Mouse (Mus musculus) ovary, postnatal 10 days (tissue): ENCODE data around the gene Xxylt1.

Experiments
- DNase-seq: peaks from one replicate; pipeline ENCODE4 v3.0.0; 2022; ENCODE audit warnings: low spot score

Gene Xxylt1

DNA sequence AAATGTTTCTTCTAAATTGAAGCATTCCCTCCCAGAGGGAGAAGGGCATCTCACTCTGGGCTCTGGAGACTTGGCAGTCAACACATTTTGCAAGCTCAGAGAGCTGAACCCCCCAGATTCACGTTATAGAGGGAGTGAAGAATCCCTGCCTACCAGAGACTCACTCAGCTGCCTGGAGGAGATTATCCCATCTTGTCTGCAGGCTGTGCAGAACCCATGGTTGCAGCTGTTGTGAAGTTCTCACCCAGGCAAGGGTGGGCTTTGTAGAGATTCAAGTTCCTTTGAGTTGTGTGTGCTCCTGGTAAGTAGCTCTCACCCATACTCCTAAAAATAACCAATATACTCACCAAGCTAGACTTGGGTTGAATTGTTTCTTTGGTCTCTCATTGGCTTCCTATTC, 132.6 kb downstream of the Xxylt1 start:
- no peak for DNase-seq

DNA sequence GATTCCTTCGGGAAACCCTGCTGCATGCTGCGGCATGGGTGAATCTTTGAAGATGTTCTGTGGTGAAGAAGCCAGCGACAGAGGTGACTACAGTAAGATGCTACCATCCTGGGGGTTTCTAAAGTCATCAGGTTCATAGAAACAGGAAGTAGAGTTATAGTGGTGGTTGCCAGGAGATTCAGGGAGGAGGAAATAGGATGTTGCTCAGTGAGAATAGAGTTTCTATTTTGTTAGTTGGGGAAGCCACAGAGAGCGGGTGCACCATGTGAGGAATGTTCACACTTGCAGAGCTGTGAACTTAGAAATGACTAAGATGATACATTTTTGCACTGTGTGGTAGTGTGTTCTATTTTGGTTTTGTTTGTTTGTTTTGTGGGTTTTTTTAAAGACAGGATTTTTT, 133.0 kb downstream of the Xxylt1 start:
- no peak for DNase-seq

DNA sequence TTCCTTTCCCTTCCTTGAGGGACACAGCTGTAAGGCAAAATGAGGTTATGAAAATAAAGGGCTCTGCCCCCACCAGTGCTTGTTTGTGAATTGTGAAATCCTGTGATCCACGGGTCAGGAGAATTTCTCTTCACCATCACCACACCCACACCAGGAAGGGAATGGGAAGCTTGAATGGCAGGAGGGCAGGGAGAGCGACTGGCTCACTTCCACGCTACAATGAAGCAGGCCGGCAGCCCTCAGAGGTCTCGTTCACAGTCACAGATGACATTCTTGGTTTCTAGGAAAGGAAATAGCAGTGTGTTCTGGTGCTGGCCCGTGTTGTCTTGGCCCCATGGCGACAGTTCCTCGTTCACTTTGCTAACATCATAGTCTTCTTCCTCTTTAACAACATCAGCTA, 136.3 kb downstream of the Xxylt1 start:
- no peak for DNase-seq

DNA sequence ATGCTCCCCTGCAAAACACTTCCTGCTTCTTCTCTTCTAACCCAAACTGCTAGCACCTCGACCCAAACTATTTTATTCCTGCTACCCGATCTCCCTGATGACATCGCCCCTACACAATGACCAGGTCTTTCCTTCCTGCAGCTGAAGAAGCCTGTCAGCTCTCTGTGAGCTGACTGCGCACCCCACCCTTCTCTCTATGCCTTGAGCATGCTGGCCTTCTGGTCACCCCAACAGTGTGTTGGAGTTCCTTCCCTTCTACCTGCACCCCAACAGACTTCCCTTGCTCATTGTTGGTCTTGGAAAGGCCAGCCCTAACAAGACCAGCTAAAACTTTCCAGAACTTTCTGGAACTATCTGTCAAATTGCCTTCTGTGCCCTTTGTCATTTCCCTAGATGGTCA, 137.3 kb downstream of the Xxylt1 start:
- no peak for DNase-seq

DNA sequence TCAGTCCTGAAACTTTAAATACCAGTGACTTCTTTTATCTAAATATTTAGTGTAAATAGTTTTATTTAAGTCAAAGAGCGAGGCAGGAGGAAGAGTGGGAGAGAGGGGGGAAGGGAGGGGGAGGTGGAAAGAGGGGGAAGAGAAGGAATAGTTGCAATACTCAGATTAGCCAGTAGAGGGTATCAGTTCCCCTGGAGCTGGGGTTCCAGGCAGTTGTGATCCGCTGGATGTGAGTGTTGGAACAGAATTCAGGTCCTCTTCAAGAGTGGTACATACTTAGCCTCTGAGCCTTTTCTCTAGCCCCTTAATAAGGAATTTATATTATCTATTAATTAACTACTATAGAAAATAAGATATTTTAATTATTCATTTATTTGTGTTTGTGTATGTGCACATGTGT, 140.5 kb downstream of the Xxylt1 start:
- no peak for DNase-seq

DNA sequence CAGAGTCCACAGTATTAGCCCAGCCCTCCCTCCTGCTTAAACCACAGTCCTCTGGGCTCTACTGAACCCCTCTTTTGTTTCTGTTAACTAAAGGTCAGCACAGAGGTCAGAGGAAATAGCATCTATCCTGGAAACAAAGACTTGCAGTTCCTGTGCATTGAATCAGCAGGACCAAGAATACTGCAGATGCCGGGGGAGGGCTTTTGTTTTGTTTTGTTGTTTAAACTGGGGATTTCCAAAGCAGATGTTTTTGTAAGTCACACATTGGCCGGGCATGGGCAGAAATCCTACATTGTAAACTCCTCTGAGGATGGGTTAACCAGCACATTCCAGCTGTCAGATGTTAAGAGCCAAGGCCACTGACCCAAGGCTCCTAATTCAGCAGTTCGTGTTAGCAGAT, 141.3 kb downstream of the Xxylt1 start:
- DNase-seq, result no peak

DNA sequence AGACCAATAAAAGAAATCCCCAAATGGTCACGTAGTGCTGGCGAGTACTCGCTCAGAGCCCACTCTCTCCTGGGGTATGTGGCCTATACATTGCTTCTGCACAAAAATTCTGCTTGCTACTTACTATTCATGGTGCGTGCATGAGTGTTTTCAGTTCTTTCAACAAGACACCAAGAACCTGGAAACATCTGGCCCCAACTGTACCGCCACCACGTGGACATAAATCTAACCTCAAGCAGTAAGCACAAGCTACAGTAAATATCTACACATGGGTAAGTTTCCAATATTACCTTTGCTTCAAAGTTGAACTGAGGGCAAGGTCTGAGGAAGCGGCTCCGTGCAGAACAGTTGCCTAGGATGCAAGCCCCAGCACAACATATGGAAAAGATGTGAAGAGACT, 142.0 kb downstream of the Xxylt1 start:
- DNase-seq, result no peak

DNA sequence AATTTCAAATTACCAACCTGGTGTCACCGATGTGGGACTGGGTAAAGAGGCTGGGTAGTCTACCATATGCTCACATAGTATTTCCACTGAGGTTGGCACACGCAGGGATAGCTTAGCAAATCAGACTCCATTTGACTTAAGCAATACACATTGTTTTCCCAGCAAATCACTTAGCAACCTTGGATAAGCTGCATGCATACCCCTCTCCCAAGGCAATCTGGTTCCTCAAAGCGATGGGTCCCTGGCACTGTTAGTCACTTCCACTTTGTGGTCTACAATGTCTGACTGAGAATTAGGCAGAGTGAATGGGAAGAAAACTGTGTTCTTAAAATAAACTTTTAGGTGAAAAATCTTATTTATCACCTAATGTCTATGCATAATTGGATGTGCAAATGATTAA, 142.6 kb downstream of the Xxylt1 start:
- no peak for DNase-seq

DNA sequence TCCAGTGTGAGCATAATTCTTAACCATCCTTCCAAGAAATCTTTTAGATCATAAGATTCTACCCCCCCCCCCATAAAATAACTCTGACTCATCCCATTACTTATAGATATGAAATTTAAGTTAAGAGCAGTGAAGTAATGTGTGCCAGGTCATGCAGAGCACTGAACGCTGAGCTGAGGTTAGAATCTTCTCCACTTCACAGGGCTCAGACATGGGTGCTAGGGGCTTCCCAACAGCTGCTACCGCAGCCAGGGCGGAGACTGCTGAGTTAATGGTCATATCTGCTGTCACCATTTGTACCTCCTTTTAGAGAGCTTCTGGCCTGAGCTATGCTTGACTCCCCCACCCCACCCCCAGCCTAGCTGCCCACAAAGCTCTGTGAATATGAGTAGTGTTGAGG, 143.6 kb downstream of the Xxylt1 start:
- no peak for DNase-seq

DNA sequence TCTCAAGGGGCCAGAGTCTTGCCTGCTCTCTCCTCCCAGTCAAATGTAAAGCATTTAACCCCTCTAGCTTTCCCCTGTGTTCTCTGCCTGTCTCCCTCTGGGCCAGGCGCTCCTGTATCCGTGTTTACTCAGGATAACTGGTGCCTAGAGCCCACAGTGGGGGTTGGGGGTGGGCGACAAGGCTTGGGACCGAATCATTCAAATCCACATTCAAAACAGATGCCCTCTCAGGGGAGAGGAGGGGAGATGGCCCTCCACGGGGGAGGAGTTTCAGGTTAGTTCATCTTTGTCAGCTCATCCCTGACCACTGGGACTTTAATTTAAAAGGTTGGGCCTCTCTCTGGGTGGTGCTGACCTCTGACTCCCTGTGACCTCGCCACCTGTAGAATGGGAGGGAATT, 144.8 kb downstream of the Xxylt1 start:
- no peak for DNase-seq

DNA sequence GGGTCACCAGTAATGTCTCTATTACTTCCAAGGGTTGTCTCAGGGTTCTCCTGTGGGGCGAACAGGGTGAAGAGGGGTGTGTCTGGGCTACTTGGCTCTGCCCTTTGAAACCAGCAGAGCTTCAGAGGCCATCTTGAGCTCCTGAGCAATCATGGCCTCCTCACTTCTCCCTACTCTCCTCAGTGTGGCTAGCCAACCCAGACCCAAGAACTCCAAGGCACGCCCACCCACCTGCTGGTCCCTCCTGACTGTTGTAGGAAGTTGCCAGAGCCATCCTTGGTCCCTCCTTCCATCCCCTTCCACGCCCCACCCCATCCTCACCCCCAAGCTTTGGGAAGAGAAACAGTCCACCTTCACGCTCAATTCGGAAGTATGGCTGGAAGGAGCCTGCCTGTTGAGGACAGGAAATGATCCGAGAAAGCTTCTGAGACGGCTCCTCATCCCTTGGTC, 145.2 kb downstream of the Xxylt1 start:
- DNase-seq, result no peak

DNA sequence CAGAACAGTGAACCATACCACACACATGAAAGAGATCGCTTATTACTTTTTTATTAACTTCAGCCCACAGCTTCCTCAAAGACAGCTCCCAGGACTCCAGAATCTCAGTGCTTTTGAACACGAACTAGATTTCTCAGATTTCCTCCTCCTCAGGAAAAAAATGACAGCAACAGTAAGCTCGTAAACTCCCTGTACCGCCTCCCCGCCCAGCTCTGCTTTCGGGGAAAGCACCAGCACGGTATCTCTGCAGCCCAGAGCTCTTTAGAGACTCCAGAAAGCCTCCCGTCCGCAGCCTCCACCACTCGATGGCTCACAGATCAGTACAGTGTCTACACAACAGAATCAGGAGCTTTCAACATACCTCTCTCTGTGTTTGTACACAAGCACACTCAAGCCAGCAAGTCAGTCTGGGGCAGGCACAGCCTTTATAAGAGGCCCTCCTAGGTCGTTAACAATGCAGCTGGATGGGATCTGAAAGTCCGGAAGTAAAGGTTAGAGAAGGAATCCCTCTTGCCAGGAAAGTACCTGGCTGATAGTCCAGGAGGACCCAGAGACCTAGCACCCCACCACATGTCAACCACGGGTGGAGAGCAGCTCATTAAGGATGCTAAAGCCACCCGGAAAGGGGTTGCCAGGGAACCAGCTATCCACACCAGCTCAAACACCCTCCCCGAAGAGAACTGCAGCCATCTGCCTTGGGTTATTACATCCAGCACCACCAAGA, 146.1 kb downstream of the Xxylt1 start:
- no peak for DNase-seq

DNA sequence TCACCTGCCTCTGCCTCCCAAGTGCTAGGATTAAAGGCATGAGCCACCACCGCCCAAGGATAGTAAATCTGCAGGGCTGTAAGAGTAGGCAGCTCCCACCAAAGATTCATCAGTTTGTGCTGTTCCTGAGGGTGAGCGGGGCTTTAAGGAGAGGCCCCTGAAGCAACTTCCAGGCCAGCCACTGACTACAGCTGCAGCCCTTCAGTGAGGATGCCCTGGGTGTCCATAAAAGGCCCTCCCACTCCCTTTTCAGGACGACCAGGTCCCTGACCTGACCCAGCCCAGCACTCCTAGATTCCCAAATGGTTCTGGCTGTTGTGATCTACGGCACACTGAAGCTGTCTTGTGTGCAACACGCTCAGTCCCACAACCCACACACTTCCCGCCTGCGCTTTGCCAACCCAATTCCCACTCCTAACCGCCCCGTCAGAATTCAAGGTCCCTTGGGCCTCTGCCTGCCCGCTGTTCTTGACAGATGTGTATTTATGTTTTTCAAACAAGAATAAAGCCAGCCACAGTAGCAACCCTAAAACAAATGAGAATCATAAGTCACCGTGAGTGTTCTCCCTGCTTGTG, 146.9 kb downstream of the Xxylt1 start:
- DNase-seq, result no peak

DNA sequence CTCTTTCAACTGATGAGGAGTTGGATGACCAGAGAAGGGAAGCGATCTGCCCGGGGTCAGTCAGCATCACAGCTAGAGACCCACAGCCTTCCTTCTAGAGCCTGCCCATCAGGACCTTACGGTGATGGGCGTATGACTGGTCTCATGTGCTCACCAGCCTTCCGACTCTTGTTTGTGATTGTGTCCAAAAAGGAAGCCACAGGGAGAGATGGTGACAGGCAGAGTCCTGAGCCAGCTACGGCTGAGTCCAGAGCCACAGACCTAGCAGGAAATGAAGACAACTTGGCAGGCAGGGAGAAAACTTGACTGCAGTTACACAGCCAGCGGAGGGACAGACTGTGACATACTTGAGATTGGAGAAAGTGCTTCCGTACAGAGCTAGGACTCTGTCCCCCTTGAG, 147.9 kb downstream of the Xxylt1 start:
- DNase-seq, result no peak

DNA sequence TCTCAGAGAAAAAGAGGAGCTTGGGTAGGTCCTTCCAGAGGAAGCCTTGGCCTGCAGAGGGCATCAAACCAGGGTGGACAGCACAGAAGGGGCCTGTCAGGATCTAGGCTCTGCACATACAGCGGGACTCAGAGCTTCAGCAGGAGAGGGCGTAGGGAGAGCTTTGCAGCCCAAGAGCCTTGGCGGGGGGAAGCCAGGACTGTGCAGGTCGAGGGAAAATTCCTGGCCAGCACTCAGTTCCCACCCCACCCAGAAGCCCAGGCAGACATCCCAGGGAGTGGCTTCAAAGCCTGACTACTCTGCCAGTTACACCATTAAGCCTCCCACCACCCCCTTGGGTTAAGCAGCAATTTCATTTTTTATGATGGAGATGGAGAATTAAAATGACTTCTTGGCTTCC, 148.4 kb downstream of the Xxylt1 start:
- DNase-seq, result no peak

DNA sequence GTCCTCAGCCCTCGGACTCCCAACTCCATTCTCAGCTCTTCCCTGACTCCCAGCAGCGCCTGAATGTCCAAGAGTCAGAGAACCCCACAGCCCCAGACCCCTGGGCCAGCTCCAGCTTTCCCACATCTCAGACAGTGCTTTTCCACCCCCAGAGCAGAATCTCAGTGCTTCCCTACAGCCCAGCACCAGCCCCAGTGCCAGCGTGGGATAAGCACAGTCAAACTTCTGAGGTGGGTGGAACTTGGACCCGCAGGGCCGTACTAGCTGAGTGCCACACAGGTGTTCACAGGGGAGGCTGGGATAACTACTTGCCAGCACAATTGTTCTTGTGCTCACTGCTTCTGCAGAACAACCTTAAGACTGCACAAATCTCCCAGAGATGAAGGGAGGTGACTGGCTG, 149.0 kb downstream of the Xxylt1 start:
- no peak for DNase-seq

DNA sequence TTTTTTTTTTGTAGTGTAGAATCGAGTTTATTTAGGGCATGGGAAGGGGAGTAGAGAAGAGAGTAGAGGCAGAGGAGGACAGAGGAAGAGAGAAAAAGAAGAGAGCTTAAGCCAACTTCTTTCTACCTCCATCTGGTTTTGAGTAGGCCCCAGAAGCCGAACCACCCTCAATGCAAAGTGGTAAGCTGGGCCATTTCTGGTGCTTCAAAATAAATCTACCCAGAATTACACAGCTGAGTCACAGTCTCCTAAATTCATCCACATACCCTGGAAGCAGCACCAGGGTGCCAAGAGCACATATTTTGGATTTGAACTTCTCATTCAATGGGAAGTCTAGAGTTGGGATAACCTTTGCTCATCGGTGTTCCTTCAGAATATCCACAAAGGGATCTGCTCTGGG, 152.1 kb downstream of the Xxylt1 start:
- no peak for DNase-seq

DNA sequence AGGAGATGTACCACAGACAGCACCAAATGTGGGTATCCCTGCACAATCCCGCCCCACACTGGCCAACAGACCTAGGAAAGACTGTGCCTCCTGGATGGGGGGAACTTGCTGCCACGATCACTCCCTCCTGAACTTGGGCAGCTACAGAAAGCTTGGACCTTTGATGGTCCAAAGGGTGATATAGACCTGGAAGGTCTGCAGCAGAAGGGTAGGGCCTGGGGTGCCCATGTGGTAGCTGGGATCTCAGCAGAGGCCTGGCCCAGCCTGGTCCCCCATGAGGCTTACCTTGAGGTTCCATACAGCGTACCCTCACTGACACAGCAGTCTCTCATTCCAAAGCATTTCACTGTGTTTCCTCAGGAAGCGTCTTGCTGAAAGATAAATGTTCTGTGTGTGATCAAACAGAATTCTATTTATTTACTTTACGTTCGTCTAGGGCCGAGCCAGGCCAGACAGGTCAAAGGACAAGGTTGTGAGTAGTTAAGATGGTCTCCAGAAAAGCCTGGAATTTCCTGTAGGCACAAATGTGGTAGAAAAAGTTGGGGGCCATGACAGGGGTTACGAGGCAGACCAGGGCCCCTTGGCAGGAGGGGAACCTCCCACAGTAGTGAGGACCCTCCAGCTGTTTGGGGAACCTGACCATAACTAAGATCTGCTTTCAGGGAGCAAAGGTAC, 153.0 kb downstream of the Xxylt1 start:
- DNase-seq, result no peak

DNA sequence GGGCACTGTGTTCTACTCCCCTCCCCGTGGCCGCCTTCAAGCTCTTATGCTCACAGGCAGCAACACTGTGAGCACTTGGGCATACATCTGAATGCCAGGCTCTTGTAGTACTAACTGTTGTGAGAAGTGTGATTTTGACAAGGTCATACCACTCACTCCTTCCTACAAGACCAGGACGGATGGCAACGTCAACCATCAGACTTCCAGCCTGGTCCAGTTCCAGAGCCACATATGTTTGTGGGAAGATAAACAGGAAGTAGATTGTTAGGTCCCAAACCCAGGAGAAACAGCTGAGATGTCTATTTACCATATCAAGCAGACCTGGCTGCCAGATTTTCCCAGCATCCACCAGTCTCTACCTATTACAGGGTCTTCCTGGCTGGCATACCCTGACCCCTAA, 155.7 kb downstream of the Xxylt1 start:
- DNase-seq, result no peak

DNA sequence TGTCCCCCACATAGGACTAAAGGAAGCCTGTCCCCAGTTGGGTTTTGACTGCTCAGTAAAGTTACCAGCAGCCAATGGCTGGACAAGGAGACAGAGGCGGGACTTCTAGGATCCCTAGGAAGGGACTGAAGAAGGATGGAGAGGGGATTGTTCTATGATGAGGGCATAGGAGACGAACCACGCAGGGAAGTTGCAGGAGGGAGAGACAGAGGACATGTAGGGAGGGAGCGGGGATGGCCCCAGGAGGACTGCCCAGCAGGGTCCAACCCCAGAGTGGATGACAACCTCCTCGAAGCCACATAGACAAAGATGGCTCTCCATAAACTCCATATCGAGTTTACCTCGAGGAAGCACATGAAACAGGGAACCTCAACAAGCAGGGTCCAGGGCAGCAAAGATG, 157.3 kb downstream of the Xxylt1 start:
- DNase-seq, result no peak

DNA sequence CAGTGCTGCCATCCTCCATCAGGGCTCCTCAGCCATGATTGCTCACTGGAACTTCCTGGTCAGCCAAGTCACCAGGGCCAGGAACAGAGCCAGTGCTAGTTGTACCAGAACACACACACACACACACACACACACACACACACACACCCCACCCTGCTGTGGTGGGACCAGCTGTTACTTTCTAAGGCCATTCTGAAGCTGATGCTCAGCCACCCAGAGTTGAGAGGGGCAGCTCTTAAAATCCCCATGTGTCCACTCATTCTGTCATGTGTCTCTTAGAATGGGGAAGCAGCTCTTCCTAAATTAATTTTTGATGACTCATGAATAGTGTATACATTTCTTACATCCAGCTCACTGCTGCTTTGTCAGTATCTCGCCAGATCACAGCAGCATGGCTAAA, 158.7 kb downstream of the Xxylt1 start:
- no peak for DNase-seq

DNA sequence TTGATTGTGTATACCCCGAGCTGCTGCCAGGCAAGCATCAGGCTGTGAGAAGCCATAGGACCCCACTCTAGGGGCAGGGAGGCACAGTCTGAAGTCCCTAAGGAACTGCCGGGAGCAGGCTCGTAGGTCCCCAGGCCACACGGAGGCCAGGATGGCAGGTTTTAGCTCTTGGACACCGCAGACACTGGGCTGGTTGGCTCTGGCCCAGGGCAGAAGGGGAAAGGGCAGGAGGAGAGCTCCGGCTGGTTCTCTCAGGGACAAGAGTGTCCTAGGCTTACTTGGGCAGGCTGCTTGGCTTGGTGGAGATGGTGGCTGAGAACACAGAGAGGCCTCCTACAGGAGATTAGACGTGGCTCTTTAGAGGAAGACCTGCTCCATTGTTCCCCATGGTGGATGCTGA, 162.4 kb downstream of the Xxylt1 start:
- DNase-seq, result no peak

DNA sequence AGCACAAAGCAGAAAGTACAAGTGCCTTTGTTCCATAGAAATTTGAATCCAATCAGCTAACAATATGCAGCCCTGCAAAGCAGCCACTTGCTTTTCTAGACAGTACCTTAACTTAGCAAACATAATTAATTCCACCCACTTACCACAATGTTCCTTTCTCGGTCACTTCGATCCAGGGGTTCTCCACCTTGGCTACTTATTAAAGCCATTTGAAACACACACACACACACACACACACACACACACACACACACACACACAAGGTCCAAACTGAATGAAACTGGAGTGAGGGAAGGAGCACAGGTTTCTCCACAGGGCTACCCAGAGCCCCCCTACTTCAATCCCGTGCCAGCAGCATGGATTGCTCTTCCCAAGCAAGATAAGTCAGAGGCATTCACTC, 164.3 kb downstream of the Xxylt1 start:
- no peak for DNase-seq
